Mouse (Mus musculus) heart, postnatal 0 days (tissue): Measurements from ENCODE around the gene Fermt2.

Source experiments
- CTCF ChIP-seq: IDR thresholded peaks from 2 replicates; pipeline ENCODE4 v1.5.1; 2016; ENCODE audit warnings: antibody characterized with exemption, control low read depth, low read depth
- EP300 ChIP-seq: IDR thresholded peaks from 2 replicates; pipeline ENCODE4 v1.6.1; 2016; ENCODE audit warnings: antibody characterized with exemption, low read depth

GRCm38 (mm10) chr14:45500052-45500451 is 29.9 kb downstream of the Fermt2 start:
- TF ChIP-seq EP300 (no peak), CTCF (no peak)
